Mouse (Mus musculus): ENCODE data around the gene Spaca4.

The Spaca4 gene

GRCm38 (mm10) chr7:45725713-45726112, at the start of gene Spaca4:
TSS of gene Spaca4 (minus strand) at chr7:45725813.
- DNase-seq (ENCODE audit: low spot score in 2 of 2), result no peak

GRCm38 (mm10) chr7:45775237-45775636, 49.6 kb upstream of the Spaca4 start:
- no peak for DNase-seq (ENCODE audit: low spot score in 2 of 2)

GRCm38 (mm10) chr7:45771101-45771500, 45.5 kb upstream of the Spaca4 start:
- no peak for DNase-seq (ENCODE audit: low spot score in 2 of 2)

- no peak for DNase-seq (ENCODE audit: low spot score in 2 of 2)
Observed at GRCm38 (mm10) chr7:45770427-45771082, 44.9 kb upstream of the Spaca4 start.

GRCm38 (mm10) chr7:45767500-45767899, 41.9 kb upstream of the Spaca4 start:
- DNase-seq (ENCODE audit: low spot score in 2 of 2), result no peak

- no peak for DNase-seq (ENCODE audit: low spot score in 2 of 2)
Observed at GRCm38 (mm10) chr7:45766764-45767163, 41.2 kb upstream of the Spaca4 start.

- DNase-seq (ENCODE audit: low spot score in 2 of 2), result no peak
Observed at GRCm38 (mm10) chr7:45765995-45766394, 40.4 kb upstream of the Spaca4 start.

GRCm38 (mm10) chr7:45760151-45760550, 34.5 kb upstream of the Spaca4 start:
- no peak for DNase-seq (ENCODE audit: low spot score in 2 of 2)

- DNase-seq (ENCODE audit: low spot score in 2 of 2), result no peak
Observed at GRCm38 (mm10) chr7:45759400-45759799, 33.8 kb upstream of the Spaca4 start.

GRCm38 (mm10) chr7:45755703-45756102, 30.1 kb upstream of the Spaca4 start:
- DNase-seq (ENCODE audit: low spot score in 2 of 2), result no peak

- DNase-seq (ENCODE audit: low spot score in 2 of 2), result no peak
Observed at GRCm38 (mm10) chr7:45750162-45750561, 24.5 kb upstream of the Spaca4 start.

- DNase-seq (ENCODE audit: low spot score in 2 of 2), result no peak
Observed at GRCm38 (mm10) chr7:45749401-45749800, 23.8 kb upstream of the Spaca4 start.

- no peak for DNase-seq (ENCODE audit: low spot score in 2 of 2)
Observed at GRCm38 (mm10) chr7:45748110-45748509, 22.5 kb upstream of the Spaca4 start.

- no peak for DNase-seq (ENCODE audit: low spot score in 2 of 2)
Observed at GRCm38 (mm10) chr7:45747450-45747849, 21.8 kb upstream of the Spaca4 start.

GRCm38 (mm10) chr7:45746518-45746917, 20.9 kb upstream of the Spaca4 start:
- DNase-seq (ENCODE audit: low spot score in 2 of 2), result no peak

- peak; percentile 65 to 67 for DNase-seq (ENCODE audit: low spot score in 2 of 2)
Observed at GRCm38 (mm10) chr7:45744387-45744786, 18.8 kb upstream of the Spaca4 start.

- peak; percentile 52 to 67 for DNase-seq (ENCODE audit: low spot score in 2 of 2)
Observed at GRCm38 (mm10) chr7:45742338-45742737, 16.7 kb upstream of the Spaca4 start.

- no peak for DNase-seq (ENCODE audit: low spot score in 2 of 2)
Observed at GRCm38 (mm10) chr7:45741777-45742176, 16.2 kb upstream of the Spaca4 start.

GRCm38 (mm10) chr7:45741308-45741707, 15.7 kb upstream of the Spaca4 start:
- no peak for DNase-seq (ENCODE audit: low spot score in 2 of 2)

- no peak for DNase-seq (ENCODE audit: low spot score in 2 of 2)
Observed at GRCm38 (mm10) chr7:45739820-45740219, 14.2 kb upstream of the Spaca4 start.

- DNase-seq (ENCODE audit: low spot score in 2 of 2), result peak in 1 of 2 experiments; percentile 79
Observed at GRCm38 (mm10) chr7:45739162-45739763, 13.7 kb upstream of the Spaca4 start.

- no peak for DNase-seq (ENCODE audit: low spot score in 2 of 2)
Observed at GRCm38 (mm10) chr7:45733477-45733876, 7.9 kb upstream of the Spaca4 start.

- no peak for DNase-seq (ENCODE audit: low spot score in 2 of 2)
Observed at GRCm38 (mm10) chr7:45730727-45731431, 5.3 kb upstream of the Spaca4 start.
